Comparison of ENCODE assay signal across 29 mouse cellular contexts in the genomic region with DNA sequence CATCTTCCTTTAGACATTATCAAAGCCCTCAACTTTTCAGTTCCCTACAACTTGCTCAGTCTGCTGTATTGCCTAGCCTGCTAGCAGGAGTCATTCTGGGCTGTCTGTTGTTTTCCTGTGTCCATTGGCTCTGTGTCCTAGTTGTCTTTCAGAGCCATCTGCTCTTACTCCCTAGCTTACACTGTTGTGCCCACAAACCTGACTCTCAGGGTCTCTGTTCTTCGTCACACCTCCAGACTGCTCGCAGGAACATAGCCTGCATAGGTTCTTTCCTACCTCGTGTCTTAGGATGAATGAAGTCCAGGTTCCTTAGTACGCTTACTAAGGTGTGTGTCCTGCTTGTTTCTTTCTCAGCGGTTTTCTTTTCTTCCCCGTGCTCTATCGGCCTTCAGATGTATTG. TPM values are rescaled to one million over a fixed set of nuclear protein-coding genes. Genes with fewer than 3 reads are reported as not detected.
DNase-seq lines count a peak whose midpoint lies in the region; ATAC-seq and TF ChIP-seq lines count a peak whose summit lies in the region.
"Had no signal": no experiment of that assay in that cellular context is flagged by ENCODE, and none has a peak within 500 bp of the region (broad histone marks: within the 10 kb centered on the region; RNA-seq: fewer than 3 reads in every experiment).

No protein-coding gene starts in this region.

- no peaks in the 10 kb centered on the region for H3K9me3 ChIP-seq in midbrain, postnatal 0 days (ENCODE audit: low read length)
- H3K9me3 ChIP-seq: embryonic facial prominence, embryonic 15.5 days; forebrain, embryonic 12.5 days; hindbrain, embryonic 13.5 days; kidney, embryonic 15.5 days; liver, embryonic 12.5 days; midbrain, embryonic 13.5 days had no signal

- peaks cover 19% of the 10 kb centered on the region; the same call in 1 of the 2 replicates for H3K4me1 ChIP-seq in cerebellum, adult 2 months (ENCODE audit: control insufficient read depth, insufficient read depth, low read length)
- H3K4me1 ChIP-seq in midbrain, postnatal 0 days (ENCODE audit: insufficient read depth, low read length), result no peaks in the 10 kb centered on the region

- no peak overlapping the region for H3K9ac ChIP-seq in midbrain, postnatal 0 days (replicated peaks; ENCODE audit: low read length, poor library complexity, severe bottlenecking)
- H3K9ac ChIP-seq: embryonic facial prominence, embryonic 15.5 days; forebrain, embryonic 12.5 days; forebrain, postnatal 0 days; hindbrain, embryonic 13.5 days; kidney, embryonic 15.5 days; liver, embryonic 12.5 days; liver, postnatal 0 days; midbrain, embryonic 13.5 days had no signal

- WGBS in cerebellum, adult 2 months, result 21% methylated on average over 7 of the region's 7 CpGs
- WGBS in midbrain, postnatal 0 days, result 84% methylated on average over 7 of the region's 7 CpGs

- DNase-seq in layer of hippocampus, adult 2 months (ENCODE audit: low spot score in 2 of 2), result no peak
- no peak for DNase-seq in layer of hippocampus, postnatal 14 days (ENCODE audit: low spot score in 2 of 2)
- peak; percentile 74 to 85 for DNase-seq in cerebellum, adult 2 months
- peak; percentile 20 to 55 for DNase-seq in cerebellum, postnatal 14 days
- DNase-seq in testis, postnatal 14 days (ENCODE audit: low spot score), result no peak
- DNase-seq in midbrain, postnatal 0 days (ENCODE audit: low spot score), result no peak
- DNase-seq in retina, postnatal 1 day, result no peak
- DNase-seq: adrenal gland, postnatal 10 days; forebrain, postnatal 0 days; gastrocnemius, postnatal 10 days; heart, postnatal 4 days; kidney, adult 18-20 months; kidney, postnatal 25 days; left cerebral cortex, postnatal 4 days; liver, postnatal 0 days; right cerebral cortex, postnatal 14 days; thymus, adult 2 months; thymus, postnatal 36 days had no signal

- H3K36me3 ChIP-seq in midbrain, postnatal 0 days (ENCODE audit: insufficient read depth, low read length), result no peaks in the 10 kb centered on the region
- H3K36me3 ChIP-seq: embryonic facial prominence, embryonic 15.5 days; forebrain, embryonic 12.5 days; hindbrain, embryonic 13.5 days; kidney, embryonic 15.5 days; liver, embryonic 12.5 days; midbrain, embryonic 13.5 days had no signal

- no peak overlapping the region for H3K4me2 ChIP-seq in midbrain, postnatal 0 days (ENCODE audit: low read depth, low read length, poor library complexity, severe bottlenecking)
- H3K4me2 ChIP-seq: embryonic facial prominence, embryonic 15.5 days; forebrain, embryonic 12.5 days; heart, embryonic 11.5 days; hindbrain, embryonic 13.5 days; kidney, embryonic 15.5 days; liver, embryonic 12.5 days; midbrain, embryonic 13.5 days had no signal

- TF ChIP-seq CTCF in layer of hippocampus, adult 2 months (conservative IDR thresholded peaks at IDR 0.05), result no peak
- TF ChIP-seq CTCF in cerebellum, adult 2 months (IDR thresholded peaks at IDR 0.05; ENCODE audit: borderline replicate concordance, insufficient read depth, low read depth, low read length), result no peak
- TF ChIP-seq CTCF in midbrain, postnatal 0 days (IDR thresholded peaks at IDR 0.05), result no peak

- H3K27ac ChIP-seq in layer of hippocampus, adult 2 months, result 0 out of 2 replicates have a peak overlapping the region, but pooled peaks have one; percentile 19
- peak overlapping the region; percentile 77 for H3K27ac ChIP-seq in cerebellum, adult 2 months (ENCODE audit: insufficient read depth, low read length)
- no peak overlapping the region for H3K27ac ChIP-seq in midbrain, postnatal 0 days (ENCODE audit: low read depth, low read length)
- H3K27ac ChIP-seq: embryonic facial prominence, embryonic 15.5 days; forebrain, embryonic 12.5 days; hindbrain, embryonic 13.5 days; kidney, embryonic 15.5 days; liver, embryonic 12.5 days; macrophage; midbrain, embryonic 13.5 days had no signal

- H3K4me3 ChIP-seq in layer of hippocampus, adult 2 months, result no peak overlapping the region
- peak overlapping the region; percentile 7 for H3K4me3 ChIP-seq in cerebellum, adult 2 months (replicated peaks; ENCODE audit: insufficient read depth, low read depth, low read length)
- no peak overlapping the region for H3K4me3 ChIP-seq in midbrain, postnatal 0 days (ENCODE audit: low read depth, low read length)
- H3K4me3 ChIP-seq: embryonic facial prominence, embryonic 15.5 days; forebrain, embryonic 12.5 days; hindbrain, embryonic 13.5 days; kidney, embryonic 15.5 days; liver, embryonic 12.5 days; midbrain, embryonic 13.5 days had no signal

- no peaks in the 10 kb centered on the region for H3K27me3 ChIP-seq in cerebellum, adult 2 months (ENCODE audit: control insufficient read depth, insufficient read depth, low read length)
- no peaks in the 10 kb centered on the region for H3K27me3 ChIP-seq in midbrain, postnatal 0 days (ENCODE audit: insufficient read depth, low read length)
- H3K27me3 ChIP-seq: embryonic facial prominence, embryonic 15.5 days; forebrain, embryonic 12.5 days; hindbrain, embryonic 13.5 days; kidney, embryonic 15.5 days; liver, embryonic 12.5 days; midbrain, embryonic 13.5 days; Patski had no signal

- TF ChIP-seq POLR2A in cerebellum, adult 2 months (IDR thresholded peaks at IDR 0.05; ENCODE audit: borderline replicate concordance, insufficient read depth, low read length), result peak; percentile 30; the same call in 1 of the 2 replicates

- ATAC-seq in midbrain, postnatal 0 days (ENCODE audit: low FRiP score), result no peak
- ATAC-seq: forebrain, postnatal 0 days; inflammation-experienced regulatory T-cells, adult 6 months; liver, embryonic 12.5 days; liver, postnatal 0 days; lung, postnatal 0 days; midbrain, embryonic 13.5 days; Patski had no signal

RNA-seq across cellular contexts. Expression of a gene that starts 35.5 kb away (rescaled TPM):
- total RNA-seq in layer of hippocampus, adult 2 months (2021), result 10 to 100 TPM; 34.4 to 34.6 TPM
- total RNA-seq in layer of hippocampus, postnatal 14 days (2021), result 10 to 100 TPM; 27.2 to 27.3 TPM
- polyA plus RNA-seq in cerebellum, adult 2 months (2012; rRNA removed), result 44.7 and 45.9 TPM in 2 replicates
- 11.8 and 13.2 TPM in 2 replicates for total RNA-seq in midbrain, postnatal 0 days (2014; rRNA removed)
- 3.8 and 3.9 TPM in 2 replicates for polyA plus RNA-seq in midbrain, postnatal 0 days (2015; fragmentation: Nextera tagmentation; extraction: Ambion mirVana)

Comparison
In these comparisons a context has a peak if more than half of its experiments do, and no peak if none do; other contexts are left out.
1. DNase-seq: peak in cerebellum, adult 2 months (2 of 2) and cerebellum, postnatal 14 days (2 of 2); none in layer of hippocampus, adult 2 months (0 of 2), layer of hippocampus, postnatal 14 days (0 of 2), testis, postnatal 14 days (single experiment), midbrain, postnatal 0 days (single experiment) and retina, postnatal 1 day (single experiment).